Mouse (Mus musculus) T-helper 17 cell (primary cell): Measurements from ENCODE around the gene Odr4.

Source experiments
- in situ Hi-C, 2 experiments: fragments of 300-600 bp; cut with MboI, MseI; formaldehyde crosslinking; loops; 1 replicate in 1 of 2; 2 replicates in 1 of 2; pipeline ENCODE4 v1.15.1; 2025; ENCODE audit warnings: high pct_unique_total_duplicates in 2 of 2

Gene Odr4

GRCm38 (mm10) chr1:150392638-150393487 is at the start of gene Odr4, which contains the start of gene Tpr:
Gene Odr4 (minus strand): TSS chr1:150393080.
Gene Tpr (plus strand): TSS chr1:150392838.
- in situ Hi-C loops, result no loop called here

- in situ Hi-C loops, result loop anchor here in 1 of 2 experiments (5.0 to 25.0 kb wide), 3 partner anchors 34 to 1346 kb away; no protein-coding TSS in a partner anchor
These were observed 48.9 kb upstream of the Odr4 start for GRCm38 (mm10) chr1:150441731-150442130.

GRCm38 (mm10) chr1:150438641-150439040 is 45.8 kb upstream of the Odr4 start:
- in situ Hi-C loops, result loop anchor here (5.0 to 25.0 kb wide), 3 partner anchors 924 to 1349 kb away; no protein-coding TSS in a partner anchor

GRCm38 (mm10) chr1:150426216-150426615 is 33.3 kb upstream of the Odr4 start:
- in situ Hi-C loops, result loop anchor here in 1 of 2 experiments (25.0 kb wide), 2 partner anchors 936 to 1361 kb away; no protein-coding TSS in a partner anchor

- in situ Hi-C loops, result loop anchor here in 1 of 2 experiments (25.0 kb wide), 2 partner anchors 937 to 1362 kb away; no protein-coding TSS in a partner anchor
These were observed 32.8 kb upstream of the Odr4 start for GRCm38 (mm10) chr1:150425665-150426064.

- in situ Hi-C loops, result no loop called here
These were observed 25.5 kb upstream of the Odr4 start for GRCm38 (mm10) chr1:150418426-150418825.

- in situ Hi-C loops, result no loop called here
These were observed 23.1 kb upstream of the Odr4 start for GRCm38 (mm10) chr1:150416006-150416405.

GRCm38 (mm10) chr1:150409996-150410395 is 17.1 kb upstream of the Odr4 start:
- in situ Hi-C loops, result loop anchor here (5.0 kb wide), 2 partner anchors 32 to 37 kb away; no protein-coding TSS in a partner anchor

GRCm38 (mm10) chr1:150407285-150407684 is 14.4 kb upstream of the Odr4 start:
- in situ Hi-C loops, result loop anchor here (5.0 kb wide), 2 partner anchors 35 to 40 kb away; no protein-coding TSS in a partner anchor

GRCm38 (mm10) chr1:150404555-150404954 is 11.7 kb upstream of the Odr4 start:
- in situ Hi-C loops, result no loop called here

- in situ Hi-C loops, result no loop called here
These were observed 11.0 kb upstream of the Odr4 start for GRCm38 (mm10) chr1:150403914-150404313.

GRCm38 (mm10) chr1:150396001-150396400 is 3.1 kb upstream of the Odr4 start:
- in situ Hi-C loops, result no loop called here

- in situ Hi-C loops, result no loop called here
These were observed 590 bp upstream of the Odr4 start for GRCm38 (mm10) chr1:150393488-150393852.

GRCm38 (mm10) chr1:150391931-150392637 is 796 bp downstream of the Odr4 start:
- in situ Hi-C loops, result no loop called here

- in situ Hi-C loops, result loop anchor here in 1 of 2 experiments (10.0 kb wide), 1 partner anchor 545 kb away; no protein-coding TSS in a partner anchor
These were observed 3.3 kb downstream of the Odr4 start for GRCm38 (mm10) chr1:150389390-150390129.

- in situ Hi-C loops, result loop anchor here in 1 of 2 experiments (10.0 kb wide), 1 partner anchor 543 kb away; no protein-coding TSS in a partner anchor
These were observed 5.3 kb downstream of the Odr4 start for GRCm38 (mm10) chr1:150387572-150387971.

- in situ Hi-C loops, result loop anchor here in 1 of 2 experiments (10.0 kb wide), 1 partner anchor 539 kb away; no protein-coding TSS in a partner anchor
These were observed 8.7 kb downstream of the Odr4 start for GRCm38 (mm10) chr1:150384138-150384537.

GRCm38 (mm10) chr1:150374247-150374646 is 18.6 kb downstream of the Odr4 start:
- in situ Hi-C loops, result loop anchor here in 1 of 2 experiments (25.0 kb wide), 1 partner anchor 388 kb away; no protein-coding TSS in a partner anchor

GRCm38 (mm10) chr1:150372895-150373294 is 20.0 kb downstream of the Odr4 start:
- in situ Hi-C loops, result loop anchor here in 1 of 2 experiments (25.0 kb wide), 1 partner anchor 389 kb away; no protein-coding TSS in a partner anchor

- in situ Hi-C loops, result loop anchor here in 1 of 2 experiments (25.0 kb wide), 1 partner anchor 401 kb away; no protein-coding TSS in a partner anchor
These were observed 32.0 kb downstream of the Odr4 start for GRCm38 (mm10) chr1:150360864-150361263.

- in situ Hi-C loops, result loop anchor here in 1 of 2 experiments (10.0 kb wide), 1 partner anchor 640 kb away; no protein-coding TSS in a partner anchor
These were observed 57.8 kb downstream of the Odr4 start for GRCm38 (mm10) chr1:150335111-150335510.
